Mouse (Mus musculus): Measurements from ENCODE around the gene Inpp4b.

GRCm38 (mm10) chr8:82106131-82106530, 763.8 kb downstream of the Inpp4b start:
- no peak for TF ChIP-seq CTCF (IDR thresholded peaks at IDR 0.05; ENCODE audit: borderline replicate concordance, insufficient read depth, low read length)
- TF ChIP-seq POLR2A (IDR thresholded peaks at IDR 0.05; ENCODE audit: low read depth, low read length) = no peak

Data from embryonic fibroblast, embryonic 13.5 days (primary cell).